ENCODE assay signal across 27 mouse cellular contexts in genomic region chr4:148961081-148961480, GRCm38 (mm10).
DNase-seq lines count a peak whose midpoint lies in the region; ATAC-seq and TF ChIP-seq lines count a peak whose summit lies in the region.
"Had no signal": no experiment of that assay in that cellular context is flagged by ENCODE, and none has a peak within 500 bp of the region (broad histone marks: within the 10 kb centered on the region; RNA-seq: fewer than 3 reads in every experiment).

No protein-coding gene starts in this region.

- peak overlapping the region; percentile 93 for H3K27ac ChIP-seq in heart, embryonic 10.5 days
- H3K27ac ChIP-seq in heart, postnatal 0 days (ENCODE audit: low read depth): peak overlapping the region; percentile 96
- H3K27ac ChIP-seq: hindbrain, embryonic 13.5 days; left cerebral cortex, adult 2 months; neural tube, embryonic 15.5 days; stomach, embryonic 15.5 days had no signal

- no peak for TF ChIP-seq CTCF in heart, postnatal 0 days (IDR thresholded peaks at IDR 0.05; ENCODE audit: low read depth)

- peak overlapping the region; percentile 29 for H3K4me3 ChIP-seq in heart, embryonic 10.5 days
- peak overlapping the region; percentile 24 for H3K4me3 ChIP-seq in heart, postnatal 0 days (ENCODE audit: low read depth, low read length)
- peak overlapping the region; percentile 3 for H3K4me3 ChIP-seq in megakaryocyte, embryonic 14.5 days (replicated peaks)
- H3K4me3 ChIP-seq: hindbrain, embryonic 13.5 days; left cerebral cortex, adult 2 months; neural tube, embryonic 15.5 days; stomach, embryonic 15.5 days had no signal

- H3K4me1 ChIP-seq in heart, embryonic 10.5 days: peaks cover 76% of the 10 kb centered on the region
- H3K4me1 ChIP-seq in heart, postnatal 0 days (ENCODE audit: control insufficient read depth, insufficient read depth): peaks cover 20% of the 10 kb centered on the region
- no peaks in the 10 kb centered on the region for H3K4me1 ChIP-seq in megakaryocyte, embryonic 14.5 days

- no peaks in the 10 kb centered on the region for H3K9me3 ChIP-seq in heart, embryonic 10.5 days
- no peaks in the 10 kb centered on the region for H3K9me3 ChIP-seq in heart, postnatal 0 days (replicated peaks; ENCODE audit: control insufficient read depth, low read length)
- H3K9me3 ChIP-seq in megakaryocyte, embryonic 14.5 days: no peaks in the 10 kb centered on the region
- H3K9me3 ChIP-seq: G1E; hindbrain, embryonic 13.5 days; neural tube, embryonic 15.5 days; stomach, embryonic 15.5 days had no signal

- H3K9ac ChIP-seq in heart, postnatal 0 days (replicated peaks; ENCODE audit: low read depth, low read length): peak overlapping the region; percentile 47
- H3K9ac ChIP-seq: hindbrain, embryonic 13.5 days; liver, postnatal 0 days; neural tube, embryonic 15.5 days; stomach, embryonic 15.5 days had no signal

- no peak for ATAC-seq in heart, postnatal 0 days (ENCODE audit: insufficient read depth, low read depth)
- no peak for ATAC-seq in megakaryocyte, adult 5-6 weeks (ENCODE audit: poor library complexity, severe bottlenecking)
- ATAC-seq in cerebellum, adult (ENCODE audit: insufficient number of reproducible peaks, low FRiP score, low TSS enrichment): no peak
- ATAC-seq: activated CD4-positive, CD25-positive, alpha-beta regulatory T cell, adult 4 months; forebrain, embryonic 16.5 days; inflammation-experienced regulatory T-cells, adult 6 months; liver, postnatal 0 days; midbrain, embryonic 16.5 days had no signal

- H3K27me3 ChIP-seq in heart, embryonic 10.5 days (ENCODE audit: insufficient read depth, poor library complexity, severe bottlenecking): no peaks in the 10 kb centered on the region
- H3K27me3 ChIP-seq in heart, postnatal 0 days (ENCODE audit: control insufficient read depth, insufficient read depth, low read length): no peaks in the 10 kb centered on the region
- no peaks in the 10 kb centered on the region for H3K27me3 ChIP-seq in megakaryocyte, embryonic 14.5 days (replicated peaks)
- H3K27me3 ChIP-seq: neural tube, embryonic 15.5 days; stomach, embryonic 15.5 days had no signal

- peaks cover 52% of the 10 kb centered on the region for H3K36me3 ChIP-seq in heart, embryonic 10.5 days
- H3K36me3 ChIP-seq in heart, postnatal 0 days (replicated peaks; ENCODE audit: control insufficient read depth, insufficient read depth, low read length): peaks cover 6% of the 10 kb centered on the region
- H3K36me3 ChIP-seq in megakaryocyte, embryonic 14.5 days (replicated peaks; ENCODE audit: low read length): peaks cover 75% of the 10 kb centered on the region
- H3K36me3 ChIP-seq: stomach, embryonic 15.5 days had no signal

- TF ChIP-seq EP300 in heart, postnatal 0 days (IDR thresholded peaks at IDR 0.05; ENCODE audit: low read depth): no peak

- peak overlapping the region; percentile 55 for H3K4me2 ChIP-seq in heart, postnatal 0 days (ENCODE audit: low read depth, low read length)
- H3K4me2 ChIP-seq: hindbrain, embryonic 13.5 days; neural tube, embryonic 15.5 days; stomach, embryonic 15.5 days had no signal

- 89% methylated on average over 19 of the region's 19 CpGs for WGBS in heart, embryonic 10.5 days
- 77% methylated on average over 19 of the region's 19 CpGs for WGBS in heart, postnatal 0 days

- DNase-seq in heart, embryonic 10.5 days (ENCODE audit: low spot score): no peak
- no peak for DNase-seq in heart, adult 8-10 months (ENCODE audit: low spot score)
- no peak for DNase-seq in heart, postnatal 0 days (ENCODE audit: low spot score)
- DNase-seq in heart, adult 9 months (ENCODE audit: low spot score in 2 of 2): no peak
- no peak for DNase-seq in right cerebral cortex, adult 18-20 months
- DNase-seq: adrenal gland, postnatal 10 days; cerebellum, adult 11-12 months; cerebellum, postnatal 14 days; embryo, embryonic 11 days; left cerebral cortex, postnatal 4 days; liver, postnatal 0 days; lung, postnatal 10 days; right cerebral cortex, postnatal 25 days; thymus, adult 18-20 months; thymus, postnatal 4 days had no signal
